Mouse (Mus musculus) liver, adult 2 months (tissue): Measurements from ENCODE around the gene Gm11549.

Experiments
- CTCF ChIP-seq: fragments of 200-500 bp; IDR thresholded peaks from 2 replicates; pipeline ENCODE4 v1.5.1; 2011; ENCODE audit warnings: low read depth, low read length, control low read depth
- POLR2A ChIP-seq: fragments of 200-500 bp; IDR thresholded peaks from 2 replicates; pipeline ENCODE4 v1.6.1; 2011; ENCODE audit warnings: low read length, control low read depth; ENCODE audit not compliant: insufficient read depth; ENCODE audit errors: extremely low read depth

DNA sequence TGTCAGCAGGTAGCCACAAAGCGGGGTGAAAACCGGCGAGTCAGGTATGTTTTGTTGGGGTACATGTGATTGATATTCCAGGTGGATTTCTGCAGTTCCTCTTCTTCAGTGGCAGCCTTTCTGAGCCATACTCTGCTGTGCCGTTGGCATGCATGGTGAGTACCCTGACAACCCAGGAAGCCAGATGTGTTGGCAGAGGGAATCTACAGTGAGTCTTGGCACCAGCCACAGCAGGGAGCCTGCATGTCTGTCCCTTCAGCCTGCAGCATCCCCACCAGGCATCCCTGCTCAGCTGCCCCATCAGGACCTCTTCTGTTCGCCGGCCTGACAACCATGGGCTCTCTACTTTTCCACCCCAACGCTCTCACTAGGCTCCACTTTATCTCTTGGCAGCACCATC lies 20.1 kb downstream of the Gm11549 start:
- TF ChIP-seq CTCF (no peak), POLR2A (no peak)
